Mouse (Mus musculus): ENCODE results near the gene Tulp2.
A peak's percentile ranks its signal among the peaks of the same experiment; 100 is the strongest.
"Not testable (repeated sequence)": the region's sequence is repeated elsewhere in the genome, so short reads cannot be mapped to it uniquely, and the experiment has no call there.

Tulp2 gene

DNA sequence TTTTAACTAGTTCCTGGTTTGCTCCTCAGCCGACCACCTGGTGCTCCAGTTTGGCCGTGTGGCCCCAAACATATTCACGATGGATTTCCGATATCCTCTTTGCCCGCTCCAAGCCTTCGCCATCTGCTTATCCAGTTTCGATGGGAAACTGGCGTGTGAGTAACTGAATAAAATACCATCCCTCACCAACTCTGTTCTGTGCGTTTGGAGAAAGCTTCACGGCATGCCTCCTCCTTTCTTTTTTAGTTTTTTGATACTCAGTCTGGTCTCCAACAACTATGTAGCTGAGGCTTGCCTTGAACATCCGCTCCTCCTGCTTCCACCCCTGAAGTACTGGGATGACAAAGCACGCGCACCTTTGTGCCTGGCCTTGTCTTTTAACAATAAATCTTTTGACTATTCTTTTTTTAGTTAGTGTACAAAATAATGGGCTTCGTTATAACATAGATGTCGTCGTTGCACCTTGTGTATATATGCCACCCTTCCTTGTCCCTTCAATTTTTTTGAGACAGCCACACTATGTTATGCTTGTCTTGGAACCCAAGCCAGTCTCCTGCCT, 40.6 kb downstream of the Tulp2 start:
- DNase-seq (ENCODE audit: low spot score), result no peak

DNA sequence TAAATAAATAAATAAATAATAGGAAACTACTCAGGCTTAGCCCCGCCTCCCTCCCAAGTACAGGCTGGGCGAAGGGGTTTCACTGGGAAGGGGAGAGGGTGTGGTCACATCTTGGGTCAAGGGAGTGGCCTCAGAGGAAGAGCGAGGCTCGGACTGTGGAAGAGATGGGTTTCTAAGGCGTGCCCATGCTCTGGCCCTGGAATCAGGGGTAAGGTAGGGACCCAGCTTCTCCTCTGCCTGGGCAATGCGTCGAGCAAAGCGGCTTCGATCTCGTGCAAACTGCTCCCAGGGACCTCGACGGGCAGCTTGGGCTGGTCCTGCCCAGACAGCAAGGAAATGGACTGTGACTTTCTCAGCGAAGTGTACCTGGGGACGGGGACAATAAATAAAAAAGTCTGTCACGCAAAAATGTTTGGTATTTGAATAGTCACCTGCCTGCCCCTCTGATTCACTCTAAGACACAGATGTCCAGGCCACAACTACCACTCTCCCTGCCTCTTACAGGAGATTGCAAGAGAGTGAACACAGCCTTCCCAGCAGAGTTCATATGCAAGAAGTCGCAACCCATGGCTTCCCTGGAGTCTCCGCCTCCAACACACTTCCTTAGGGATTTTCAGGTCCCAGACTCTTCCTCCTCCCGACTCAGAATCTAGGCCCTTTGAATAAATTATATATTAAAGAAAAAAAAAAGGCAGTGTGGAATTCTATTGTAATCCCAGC, 41.4 kb downstream of the Tulp2 start:
- no peak for DNase-seq (ENCODE audit: low spot score)

DNA sequence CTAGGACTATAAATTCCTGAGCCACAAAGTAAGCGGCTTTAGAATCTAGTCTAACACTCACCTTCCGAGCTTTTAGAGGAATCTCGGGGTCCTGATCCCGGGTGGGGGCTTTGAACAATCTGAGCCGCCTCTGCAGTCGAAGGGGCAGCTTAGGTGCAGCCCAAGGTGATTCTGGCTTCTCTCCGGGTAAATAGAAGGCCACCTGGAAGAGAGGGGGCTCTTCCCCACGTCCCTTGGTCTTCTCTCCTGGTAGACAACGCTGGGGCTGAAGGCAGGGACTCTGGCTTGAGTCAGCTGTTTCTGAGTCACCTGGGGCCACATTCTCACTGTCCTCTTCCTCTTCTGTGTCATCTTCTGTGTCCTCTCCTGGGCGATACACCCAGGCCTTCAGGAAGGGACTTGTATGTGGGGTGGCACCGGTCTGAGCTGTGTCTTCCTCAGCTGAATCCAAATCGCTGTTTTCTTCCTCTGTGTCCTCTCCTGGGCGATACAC, 42.0 kb downstream of the Tulp2 start:
- no peak for DNase-seq (ENCODE audit: low spot score)

DNA sequence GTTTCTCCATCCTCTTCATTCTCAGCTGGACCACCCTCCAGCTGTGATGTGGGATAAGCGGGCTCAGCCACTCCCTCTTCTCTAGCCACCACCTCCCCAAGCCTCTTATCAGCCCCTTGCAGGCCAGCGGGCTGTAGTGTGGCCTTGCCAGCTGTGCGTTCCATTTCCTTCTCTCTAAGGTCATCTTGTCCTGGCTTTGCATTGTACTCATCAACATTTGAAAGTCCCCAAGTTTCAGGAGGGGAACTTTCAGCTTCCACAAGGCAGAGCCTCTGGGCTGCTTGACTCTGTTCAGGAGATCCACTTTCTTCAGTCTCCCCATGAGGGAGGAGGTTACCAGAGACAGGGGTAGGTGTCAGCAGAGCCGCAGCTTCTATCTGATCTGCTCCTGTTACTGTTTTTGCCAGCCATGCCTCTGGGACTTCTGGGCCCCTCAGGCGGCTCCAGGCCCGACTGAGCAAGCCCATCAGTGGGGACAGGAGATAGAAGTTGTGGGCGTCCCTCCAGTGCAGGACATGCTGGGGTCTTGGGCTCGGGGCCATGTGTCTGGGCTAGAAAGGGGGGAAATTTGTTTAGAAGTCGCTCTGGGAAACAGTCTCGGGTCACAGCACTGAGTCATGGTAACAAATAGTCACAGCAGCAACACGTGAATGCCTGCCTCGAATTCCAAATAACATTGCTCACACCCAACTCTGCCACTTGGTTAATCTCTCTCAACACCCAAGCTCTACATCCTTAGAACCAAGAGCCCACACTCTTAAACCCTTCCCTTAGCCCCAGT, 43.4 kb downstream of the Tulp2 start:
- no peak for DNase-seq (ENCODE audit: low spot score)

DNA sequence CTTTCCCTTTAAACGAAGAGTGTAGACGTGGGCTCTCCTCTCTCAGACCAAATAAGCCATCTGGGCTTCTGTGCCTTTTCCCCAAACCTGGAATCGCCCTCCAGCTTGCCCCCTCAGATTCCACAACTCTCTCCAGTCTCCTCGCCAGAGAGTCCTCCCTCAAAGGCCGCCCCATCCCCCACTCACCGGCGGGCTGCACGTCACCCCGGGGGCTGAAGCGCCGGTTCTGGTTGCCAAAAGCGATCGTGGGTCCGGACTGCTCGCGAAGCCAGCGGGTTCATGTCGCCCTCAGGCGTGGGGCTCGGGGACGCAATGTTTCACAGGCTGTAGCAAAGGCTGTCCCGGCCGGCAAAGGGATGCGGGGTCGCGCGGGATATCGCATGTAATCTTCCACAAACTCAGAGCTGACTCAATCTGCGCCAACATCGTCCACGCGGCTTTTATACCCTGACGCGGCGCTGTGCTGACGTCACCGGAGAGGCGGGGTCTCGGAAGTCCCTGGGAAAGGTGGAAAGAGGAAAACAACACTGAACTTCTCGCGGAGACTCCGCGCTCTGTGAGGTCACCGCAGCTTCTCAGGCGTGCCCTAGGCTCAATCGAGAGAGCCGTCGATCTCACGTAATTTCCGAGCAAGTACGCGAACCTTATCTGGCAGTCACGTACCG, 44.3 kb downstream of the Tulp2 start, which contains the start of the genes Ppp1r15a and Plekha4:
Gene Ppp1r15a (minus strand): TSS at position 460 of the 665 bp plus-strand sequence.
Gene Plekha4 (plus strand): TSS at position 522 of the 665 bp plus-strand sequence.
- DNase-seq (ENCODE audit: low spot score), result peak; percentile 86

DNA sequence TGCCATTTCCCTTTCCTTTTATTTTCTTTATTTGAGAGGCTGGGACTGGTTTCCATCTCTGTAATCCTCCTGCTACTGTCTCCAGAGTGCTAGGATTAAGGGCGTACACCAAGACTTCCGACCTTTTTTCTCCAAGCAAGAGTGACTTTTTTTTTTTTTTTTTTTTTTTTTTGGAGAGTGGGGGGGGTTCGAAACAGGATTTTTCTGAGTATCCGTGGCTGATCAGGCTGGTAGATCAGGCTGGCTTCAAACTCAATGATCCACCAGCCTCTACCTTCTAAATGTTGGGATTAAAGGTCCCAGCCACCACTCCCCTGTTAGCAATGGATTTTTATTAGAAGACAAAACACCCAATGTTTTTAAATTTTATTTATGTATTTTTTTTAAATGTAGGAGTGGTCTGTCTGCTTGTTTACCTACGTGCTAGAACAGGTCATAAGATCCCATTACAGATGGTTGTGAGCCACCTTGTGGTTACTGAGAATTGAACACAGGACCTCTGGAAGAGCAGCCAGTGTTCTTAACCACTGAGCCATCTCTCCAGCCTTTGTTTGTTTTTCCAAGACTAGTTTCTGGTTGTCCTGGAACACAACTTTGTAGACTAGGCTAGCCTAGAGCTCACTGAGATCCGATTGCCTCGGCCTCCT, 44.9 kb downstream of the Tulp2 start:
- no peak for DNase-seq (ENCODE audit: low spot score)

DNA sequence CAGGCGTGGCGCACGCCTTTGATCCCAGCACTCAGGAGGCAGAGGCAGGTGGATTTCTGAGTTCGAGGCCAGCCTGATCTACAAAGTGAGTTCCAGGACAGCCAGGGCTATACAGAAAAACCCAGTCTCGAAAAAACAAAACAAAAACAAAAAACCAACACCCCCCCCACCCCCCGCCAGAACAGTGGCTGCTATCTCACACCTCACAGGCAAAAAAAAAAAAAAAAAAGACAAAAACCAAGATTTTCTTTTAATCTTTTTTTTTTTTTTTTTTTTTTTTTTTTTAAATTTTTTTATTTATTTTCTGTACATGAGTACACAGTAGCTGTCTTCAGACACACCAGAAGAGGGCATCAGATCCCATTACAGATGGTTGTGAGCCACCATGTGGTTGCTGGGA, 45.5 kb downstream of the Tulp2 start:
- not testable (repeated sequence) for DNase-seq (ENCODE audit: low spot score)

DNA sequence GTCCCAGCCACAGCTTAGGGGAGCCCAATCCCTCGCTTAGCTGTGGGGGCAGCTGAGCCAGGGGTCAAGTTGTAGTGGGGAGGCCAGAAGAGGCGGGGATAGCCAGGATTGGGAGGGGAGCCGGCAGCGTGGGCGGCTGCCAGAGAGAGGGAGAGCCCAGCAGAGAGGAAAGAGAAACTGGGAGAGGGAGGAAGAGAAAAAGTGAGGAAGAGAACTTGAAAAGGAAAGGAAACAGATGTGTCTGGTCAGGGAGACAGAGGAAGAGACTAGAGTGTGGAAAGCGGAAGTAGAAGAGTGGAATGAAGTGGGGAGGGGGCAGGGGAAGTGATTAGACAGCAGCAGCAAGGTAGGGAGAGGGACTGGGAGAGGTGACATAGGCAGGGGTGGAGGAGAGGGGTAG, 47.8 kb downstream of the Tulp2 start:
- DNase-seq (ENCODE audit: low spot score), result no peak

DNA sequence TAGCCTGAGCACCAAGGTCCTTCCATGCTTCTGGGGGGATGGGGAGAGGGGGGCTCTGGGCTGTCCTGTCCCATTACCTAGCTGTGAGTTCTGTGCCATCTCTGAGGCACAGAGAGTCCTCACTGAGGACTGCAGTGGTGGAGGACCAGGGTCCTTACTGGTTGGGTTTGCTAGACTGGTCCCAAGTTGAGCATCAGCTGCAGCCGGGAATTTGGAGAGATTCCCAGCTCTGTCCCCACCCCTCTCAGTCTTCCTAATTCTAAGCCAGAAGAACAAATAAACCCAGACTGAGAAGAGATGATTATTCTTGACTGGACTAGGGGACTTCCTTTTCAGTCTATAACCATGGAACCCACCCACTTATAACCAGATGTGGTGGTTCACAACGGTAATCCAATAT, 49.0 kb downstream of the Tulp2 start:
- no peak for DNase-seq (ENCODE audit: low spot score)

DNA sequence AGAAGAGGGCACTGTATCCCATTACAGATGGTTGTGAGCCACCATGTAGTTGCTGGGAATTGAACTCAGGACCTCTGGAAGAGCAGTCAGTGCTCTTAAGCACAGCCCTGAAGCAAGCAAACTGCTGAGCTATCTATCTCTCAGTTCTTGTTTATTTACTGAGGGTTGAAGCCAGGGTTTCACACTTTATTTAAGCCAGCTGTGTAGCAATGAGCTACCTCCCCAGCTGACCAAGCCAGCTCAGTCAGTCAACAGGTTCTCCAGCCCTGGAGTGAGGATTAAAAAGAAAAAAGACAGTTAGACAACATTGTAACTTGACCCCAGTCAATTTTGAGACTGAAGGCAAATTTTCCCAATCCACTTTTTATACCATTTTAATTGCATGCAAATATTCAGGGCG, 54.0 kb downstream of the Tulp2 start:
- no peak for DNase-seq (ENCODE audit: low spot score)

DNA sequence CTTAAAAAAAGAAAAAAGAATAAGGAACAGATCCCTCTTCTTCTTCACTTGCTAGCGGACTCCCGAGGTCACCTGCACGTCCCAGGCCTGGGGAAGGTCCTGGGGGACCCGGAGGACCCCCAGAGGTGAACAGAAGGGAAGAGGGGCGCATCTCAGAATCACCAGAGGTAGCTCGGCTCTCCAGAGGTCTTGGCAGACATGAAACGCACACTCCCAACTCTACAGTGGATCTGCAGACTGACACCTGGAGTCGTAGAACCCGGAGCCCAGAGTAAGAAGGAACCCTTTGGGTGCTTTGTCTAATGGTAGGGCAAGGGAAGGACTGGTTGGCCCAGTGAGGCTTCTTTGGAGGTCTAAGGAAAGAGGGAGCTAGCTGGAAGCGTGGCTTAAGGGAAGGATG, 55.9 kb downstream of the Tulp2 start:
- no peak for DNase-seq (ENCODE audit: low spot score)

DNA sequence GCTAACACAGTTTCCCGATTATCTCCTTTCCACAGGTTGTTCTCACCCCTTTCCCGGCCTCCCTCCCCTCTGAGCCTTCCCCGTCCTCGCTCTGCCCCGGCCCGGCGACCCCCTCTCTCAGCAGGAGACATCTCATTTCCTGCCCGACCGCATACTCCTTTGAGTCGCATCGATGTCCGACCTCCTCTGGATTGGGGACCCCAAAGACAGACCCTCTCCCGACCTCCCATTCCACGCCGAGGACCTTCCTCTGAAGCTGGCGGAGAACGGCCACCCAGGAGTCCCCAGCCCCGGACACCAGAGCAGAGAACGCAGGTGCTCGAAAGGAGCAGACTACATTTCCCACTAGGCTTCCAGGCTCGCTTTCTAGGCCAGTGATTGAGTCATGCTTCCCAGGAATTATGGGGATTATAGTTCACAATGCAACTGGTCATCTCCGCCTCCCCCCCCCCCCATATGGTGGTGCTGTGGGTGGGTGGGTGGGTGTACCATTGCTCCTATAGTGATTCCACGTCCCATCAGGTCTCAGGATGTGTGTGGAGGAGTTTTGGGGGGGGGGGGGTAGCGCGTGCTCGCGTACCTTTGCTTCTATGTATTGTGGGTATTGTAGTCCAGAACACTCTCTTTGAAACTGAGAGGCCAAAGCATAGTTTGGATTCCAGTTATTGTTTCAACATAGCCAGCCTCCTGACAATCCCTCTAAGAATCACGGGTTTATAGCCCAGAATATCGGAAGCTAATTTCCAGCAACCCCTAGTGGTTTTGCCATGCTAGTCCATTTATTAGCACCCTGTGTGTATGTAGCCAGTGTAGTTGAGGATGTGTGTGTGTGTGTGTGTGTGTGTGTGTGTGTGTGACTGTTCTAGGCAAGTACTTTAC, 56.7 kb downstream of the Tulp2 start:
- peak; percentile 69 for DNase-seq (ENCODE audit: low spot score)

DNA sequence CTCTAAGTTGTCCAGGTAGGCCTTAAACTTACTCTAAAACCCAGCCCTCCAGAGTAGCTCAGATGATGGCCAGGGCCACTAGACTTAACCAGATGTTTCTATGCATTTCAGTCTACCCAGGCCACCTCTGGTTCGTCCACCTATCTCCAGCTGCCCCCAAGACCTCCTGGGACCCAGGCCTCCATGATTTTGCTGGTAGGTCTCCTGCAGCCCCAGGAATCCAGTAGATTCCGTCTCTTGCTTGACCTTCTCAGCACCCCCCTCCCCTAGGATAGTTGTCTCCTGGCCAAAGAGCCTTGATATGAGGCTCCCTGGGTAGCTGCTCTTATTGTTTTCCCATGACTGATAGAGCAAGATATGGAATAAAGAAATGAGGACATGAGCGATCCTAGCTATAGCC, 57.4 kb downstream of the Tulp2 start:
- no peak for DNase-seq (ENCODE audit: low spot score)

DNA sequence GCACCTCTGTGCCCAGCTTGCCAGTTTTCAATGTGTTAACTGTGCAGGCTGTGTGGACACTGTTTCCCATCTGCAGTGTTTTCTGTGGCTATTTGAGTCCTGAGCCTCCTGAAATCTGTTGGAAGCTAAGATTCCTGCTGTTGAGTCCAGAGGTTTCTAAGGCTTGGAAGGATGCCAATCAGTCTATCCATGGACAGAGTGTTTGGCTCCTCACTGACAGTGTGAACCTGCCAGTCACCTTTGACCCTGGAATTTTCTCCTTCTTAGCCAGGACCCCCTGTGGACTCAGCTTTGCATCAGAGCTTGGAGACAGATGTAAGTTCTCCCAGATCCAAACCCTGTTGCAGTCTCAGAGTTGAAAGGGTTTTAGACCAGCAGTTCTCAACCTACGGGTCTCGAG, 58.5 kb downstream of the Tulp2 start:
- no peak for DNase-seq (ENCODE audit: low spot score)

DNA sequence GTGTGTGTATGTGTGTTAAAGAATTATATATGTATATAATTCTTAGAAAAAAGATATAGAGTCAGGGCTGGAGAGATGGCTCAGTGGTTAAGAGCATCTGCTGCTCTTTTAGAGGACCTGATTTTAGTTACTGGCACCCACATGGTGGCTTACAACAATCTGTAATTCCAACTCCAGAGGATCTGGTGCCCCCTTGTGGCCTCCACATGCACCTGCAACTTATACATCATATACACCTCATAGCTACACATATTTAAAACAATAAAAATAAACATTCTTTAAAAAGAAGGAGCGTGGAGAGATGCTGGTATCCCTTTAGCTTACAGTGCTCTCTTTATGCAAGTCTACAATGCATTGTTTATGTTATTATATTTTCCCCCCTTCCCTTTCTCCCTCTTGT, 62.8 kb downstream of the Tulp2 start:
- no peak for DNase-seq (ENCODE audit: low spot score)

DNA sequence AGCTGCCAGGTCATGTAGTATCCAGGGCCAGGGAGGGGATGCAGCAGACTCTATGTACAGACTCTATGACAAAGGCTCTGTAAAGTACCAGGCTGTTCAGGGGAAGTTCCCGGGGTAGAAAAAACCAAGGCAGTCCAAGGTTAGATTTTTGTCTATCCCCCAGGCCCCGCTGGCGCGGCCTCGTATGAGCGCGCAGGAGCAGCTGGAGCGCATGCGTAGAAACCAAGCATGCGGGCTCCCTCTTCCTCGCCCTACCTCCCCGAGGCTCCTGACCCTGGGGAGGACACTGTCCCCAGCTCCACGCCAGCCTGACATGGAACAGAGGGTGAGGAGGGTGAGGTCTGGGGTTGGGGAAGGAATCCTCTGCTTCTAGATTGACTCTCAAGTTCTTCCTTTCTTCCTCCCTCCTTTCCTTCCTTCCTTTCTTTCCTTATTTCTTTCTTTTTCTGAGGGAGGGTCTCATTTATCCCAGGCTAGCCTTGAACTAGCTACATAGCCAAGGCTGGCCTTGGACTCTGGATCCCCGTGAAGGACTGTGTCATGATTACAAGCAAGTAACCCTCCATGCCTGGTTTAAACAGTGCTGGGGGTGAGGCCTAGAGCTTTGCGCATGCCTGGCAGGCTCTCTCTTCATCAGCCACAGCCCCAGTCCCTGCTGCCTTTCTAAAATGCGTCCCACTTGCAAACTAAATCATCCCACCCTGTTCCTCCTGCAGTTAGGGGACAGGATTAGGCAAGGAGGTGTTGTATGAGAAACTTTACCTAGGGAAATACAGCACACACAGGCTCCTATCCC, 68.2 kb downstream of the Tulp2 start:
- DNase-seq (ENCODE audit: low spot score), result no peak

DNA sequence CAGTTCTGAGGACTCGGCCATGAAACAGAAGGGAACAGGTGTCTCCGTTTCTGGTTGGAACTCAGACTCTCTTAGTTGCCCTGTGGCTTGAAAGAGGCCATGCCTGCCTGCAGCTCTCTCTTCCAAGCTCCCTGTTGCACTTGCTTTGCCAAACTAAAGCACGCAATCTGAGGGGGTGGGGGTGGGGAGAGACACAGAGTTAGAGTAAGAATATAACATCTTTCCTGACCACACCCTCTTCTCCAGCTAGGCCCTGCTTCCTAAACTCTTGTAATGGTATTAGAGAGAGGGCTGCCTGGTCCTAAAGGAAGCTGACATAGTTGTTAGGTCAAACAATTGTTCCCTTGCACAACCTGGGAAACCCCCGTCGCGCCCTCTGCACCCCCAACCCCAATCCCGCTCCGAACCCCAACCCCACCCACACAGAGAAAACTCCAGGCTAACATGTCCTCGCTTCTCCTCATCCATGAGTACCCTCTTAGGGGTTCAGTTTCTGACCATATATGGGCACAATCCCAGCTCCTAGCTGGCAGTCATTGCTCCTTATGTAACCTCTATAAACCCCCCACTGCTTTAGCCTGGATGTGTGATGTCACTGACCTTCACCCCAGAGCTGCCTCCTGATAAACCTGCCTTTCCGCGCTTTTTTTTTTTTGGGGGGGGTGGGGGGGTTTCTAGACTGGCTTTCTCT, 69.3 kb downstream of the Tulp2 start:
- DNase-seq (ENCODE audit: low spot score), result no peak

DNA sequence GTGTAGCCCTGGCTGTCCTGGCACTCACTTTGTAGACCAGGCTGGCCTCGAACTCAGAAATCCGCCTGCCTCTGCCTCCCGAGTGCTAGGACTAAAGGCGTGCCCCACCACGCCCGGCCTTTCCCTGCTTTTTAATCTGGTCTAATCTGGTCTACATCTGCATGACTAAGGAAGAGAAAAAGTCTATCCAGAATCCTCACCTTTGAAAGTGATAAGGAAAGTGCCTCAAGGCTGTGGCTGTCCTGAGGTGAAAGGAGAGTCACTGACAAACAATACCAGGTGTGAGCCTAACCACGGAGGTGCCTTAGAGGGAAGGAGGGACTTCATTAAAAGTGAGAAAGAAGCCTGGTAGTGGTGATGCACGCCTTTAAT, 69.8 kb downstream of the Tulp2 start:
- DNase-seq (ENCODE audit: low spot score), result no peak

DNA sequence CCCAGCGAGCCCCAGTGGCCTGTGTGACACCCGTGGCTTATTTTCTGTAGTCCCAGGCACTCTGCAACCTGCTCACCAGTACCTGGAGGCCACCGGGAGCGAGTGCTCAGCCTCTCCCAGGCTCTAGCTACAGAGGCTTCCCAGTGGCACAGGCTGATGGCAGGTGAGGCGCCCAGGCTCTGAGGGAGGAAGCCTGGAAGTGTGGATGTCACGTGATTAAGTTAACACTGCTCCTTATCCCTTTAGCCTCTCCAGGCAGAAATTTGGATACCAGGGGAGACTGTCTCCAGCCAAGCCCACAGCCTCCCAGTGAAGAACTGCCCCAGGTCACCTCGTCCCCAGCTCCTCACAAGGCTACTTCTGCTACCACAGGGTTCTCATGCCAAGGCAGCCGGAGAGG, 71.8 kb downstream of the Tulp2 start:
- DNase-seq (ENCODE audit: low spot score), result no peak

DNA sequence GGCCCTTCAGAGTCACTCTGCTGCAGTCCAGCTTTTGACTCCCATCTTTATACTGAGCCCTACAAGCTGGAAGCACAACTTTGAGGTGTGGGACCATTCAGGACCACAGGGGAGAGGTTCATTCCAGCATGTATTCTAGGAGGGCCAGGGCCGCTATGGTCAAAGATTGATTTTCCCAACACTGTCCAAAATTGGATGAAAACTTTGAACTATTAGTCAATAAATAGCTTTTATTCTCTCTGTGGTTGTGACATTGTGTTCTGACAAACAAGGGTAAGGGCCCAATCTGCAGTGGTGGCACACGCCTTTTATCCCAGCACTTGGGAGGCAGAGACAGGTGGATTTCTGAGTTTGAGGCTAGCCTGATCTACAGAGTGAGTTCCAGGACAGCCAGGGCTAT, 72.3 kb downstream of the Tulp2 start:
- DNase-seq (ENCODE audit: low spot score), result no peak
